Mouse (Mus musculus) kidney, postnatal 4 days (tissue): ENCODE data around the gene Ptpro.

Experiments
- DNase-seq, 2 experiments: peaks; one replicate each; pipeline ENCODE4 v3.0.0; 2021; ENCODE audit warnings: mixed read lengths in 2 of 2

Ptpro gene

GRCm38 (mm10) chr6:137252194-137252886 is at the start of gene Ptpro:
Gene Ptpro, plus strand, starts transcription at chr6:137252319.
- peak; percentile 50 to 67 for DNase-seq

GRCm38 (mm10) chr6:137202661-137203060 is 49.5 kb upstream of the Ptpro start:
- no peak for DNase-seq

DNA sequence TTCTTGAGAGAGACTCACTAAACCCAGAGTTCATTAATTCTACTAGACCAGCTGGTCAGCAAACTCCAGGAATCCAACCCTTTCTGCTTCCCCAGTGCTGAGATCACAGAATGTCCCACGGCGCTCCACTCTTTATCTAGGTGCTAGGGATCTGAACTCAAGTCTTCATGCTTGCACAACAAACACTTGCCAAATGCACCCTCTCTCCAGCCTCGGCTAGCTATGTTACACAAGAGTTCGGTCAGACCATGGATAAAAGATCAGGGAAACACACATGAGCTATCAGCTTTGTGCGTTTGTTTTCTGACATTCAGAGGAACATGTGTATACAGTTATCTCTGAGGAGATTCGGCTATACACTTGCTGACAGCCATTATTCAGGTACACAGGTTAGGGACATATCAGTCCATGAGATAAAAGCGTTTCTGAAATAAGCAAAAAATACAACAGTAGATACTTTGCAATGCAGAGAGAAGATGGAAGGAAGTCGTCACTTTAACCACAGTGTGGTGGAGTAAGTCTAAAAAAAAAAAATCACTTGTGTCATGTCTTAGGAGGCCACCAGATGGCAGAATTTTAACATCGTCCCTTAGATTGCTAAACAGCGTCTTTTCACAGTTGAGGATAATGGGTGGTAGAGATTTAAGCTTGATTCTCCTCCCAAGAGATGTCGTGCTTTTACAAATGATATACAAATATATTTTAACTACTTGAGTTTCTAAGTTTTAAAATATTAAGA is 46.3 kb upstream of the Ptpro start:
- no peak for DNase-seq

- DNase-seq: no peak
These were observed 45.0 kb upstream of the Ptpro start for GRCm38 (mm10) chr6:137207126-137207525.

DNA sequence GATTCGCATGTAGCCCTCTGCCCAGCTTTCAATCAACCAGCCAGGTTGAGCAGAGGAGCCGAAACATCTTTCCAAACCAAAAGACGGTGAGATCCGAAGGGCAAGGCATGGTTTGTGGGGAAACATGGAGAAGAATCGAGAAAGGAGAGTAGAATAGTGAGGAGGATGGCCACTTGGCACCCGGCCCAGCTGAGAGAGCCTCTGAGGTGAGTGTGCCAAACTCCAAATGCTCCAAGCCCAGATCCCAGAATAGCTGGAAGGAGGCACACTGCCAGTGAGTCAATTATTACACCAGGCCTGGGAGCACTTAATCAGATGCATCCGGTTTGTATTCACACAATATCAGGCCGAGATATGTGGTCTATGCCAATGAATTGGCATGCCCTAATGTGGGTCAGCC is 42.1 kb upstream of the Ptpro start:
- DNase-seq: peak; percentile 62 to 72

GRCm38 (mm10) chr6:137210991-137211390 is 41.1 kb upstream of the Ptpro start:
- no peak for DNase-seq

DNA sequence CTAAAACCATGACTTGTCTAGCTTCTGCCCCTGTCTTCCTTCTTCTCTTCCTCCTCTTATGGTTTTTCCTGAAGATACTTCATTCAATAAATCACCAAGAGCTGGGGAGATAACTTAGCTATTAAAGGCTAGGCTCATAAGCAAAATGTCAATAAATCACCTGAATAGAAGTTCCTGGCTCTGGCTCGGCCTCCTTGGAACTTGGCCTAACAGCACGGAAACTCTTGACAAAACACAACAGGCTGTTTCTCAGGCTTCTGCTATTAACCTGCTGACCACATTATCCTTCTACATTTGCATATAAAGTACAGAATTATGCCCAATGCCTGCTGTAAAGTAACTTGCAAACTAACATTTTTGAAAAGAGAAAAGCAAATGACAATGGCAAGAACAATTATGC is 40.7 kb upstream of the Ptpro start:
- DNase-seq: no peak

DNA sequence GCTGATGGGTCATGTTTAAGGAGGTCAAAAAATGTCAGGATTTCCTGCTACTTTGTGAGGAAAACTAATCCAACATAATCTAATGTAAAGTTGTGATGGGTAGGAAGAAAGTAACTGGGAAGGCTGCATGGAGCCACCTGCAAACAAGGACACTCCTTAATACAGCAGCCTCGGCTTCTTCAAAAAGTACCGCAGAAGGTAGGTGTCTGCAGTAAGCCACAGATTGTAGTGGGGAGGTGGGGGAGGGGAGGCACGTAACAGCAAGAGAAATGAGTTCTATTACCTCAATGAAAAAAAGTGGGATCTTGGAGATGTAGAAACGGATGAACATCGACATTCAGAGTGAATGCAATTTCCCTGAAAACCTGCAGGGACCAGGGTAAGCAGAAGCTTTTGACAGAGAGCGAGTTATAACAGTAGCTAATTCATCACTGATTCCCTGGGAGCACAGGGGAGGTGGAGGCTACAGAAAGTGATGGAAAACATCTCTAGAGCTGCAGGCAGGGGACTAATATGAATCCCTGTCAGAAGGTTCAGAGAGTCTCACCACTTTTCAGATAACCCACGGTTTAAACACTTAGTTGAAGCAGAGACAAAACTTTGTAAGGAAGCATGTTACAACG is 34.2 kb upstream of the Ptpro start:
- DNase-seq: no peak

GRCm38 (mm10) chr6:137252887-137253242 is 746 bp downstream of the Ptpro start:
- peak; percentile 19 to 35 for DNase-seq

GRCm38 (mm10) chr6:137253415-137253814 is 1.3 kb downstream of the Ptpro start:
- DNase-seq: peak; percentile 34 to 39

DNA sequence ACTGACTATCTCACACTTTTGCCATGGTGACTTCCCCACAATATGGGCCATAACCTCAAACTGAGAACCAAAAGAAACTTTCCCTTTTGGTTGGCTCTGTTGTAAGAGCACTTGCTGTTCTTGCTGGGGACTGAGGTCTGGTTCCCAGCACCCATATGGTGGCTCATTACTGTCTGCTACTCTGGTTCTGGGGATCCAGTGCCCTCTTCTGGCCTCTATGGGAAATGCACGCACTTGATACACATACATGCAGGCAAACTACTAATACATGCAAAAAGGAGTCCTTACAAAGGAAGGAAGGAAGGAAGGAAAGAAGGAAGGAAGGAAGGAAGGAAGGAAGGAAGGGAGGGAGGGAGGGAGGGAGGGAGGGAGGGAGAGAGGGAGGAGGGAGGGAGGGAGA is 8.9 kb downstream of the Ptpro start:
- no peak for DNase-seq

GRCm38 (mm10) chr6:137262087-137262486 is 10.0 kb downstream of the Ptpro start:
- no peak for DNase-seq

DNA sequence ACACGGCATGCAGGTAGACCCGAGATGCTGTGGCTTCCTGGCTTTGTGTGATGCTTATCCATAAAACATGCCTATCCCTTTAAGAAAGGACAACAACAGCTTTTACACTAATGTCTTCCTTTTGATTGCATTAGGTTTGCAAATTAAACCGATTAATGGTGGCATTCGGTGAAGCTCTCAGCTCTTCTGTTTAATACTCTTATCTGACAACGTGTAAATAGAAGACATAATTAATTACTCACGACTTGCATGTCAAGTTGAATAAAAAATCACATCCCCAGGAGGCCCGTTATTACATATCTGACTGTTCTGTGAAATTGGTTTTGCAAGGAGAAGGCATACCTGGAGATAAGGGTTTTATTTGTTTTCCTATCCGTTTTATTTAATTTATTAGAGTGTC is 15.9 kb downstream of the Ptpro start:
- DNase-seq: no peak

- no peak for DNase-seq
These were observed 16.5 kb downstream of the Ptpro start for GRCm38 (mm10) chr6:137268592-137268991.

GRCm38 (mm10) chr6:137272513-137272912 is 20.4 kb downstream of the Ptpro start:
- no peak for DNase-seq

- DNase-seq: peak; percentile 32 to 37
These were observed 25.5 kb downstream of the Ptpro start for GRCm38 (mm10) chr6:137277587-137277994.

DNA sequence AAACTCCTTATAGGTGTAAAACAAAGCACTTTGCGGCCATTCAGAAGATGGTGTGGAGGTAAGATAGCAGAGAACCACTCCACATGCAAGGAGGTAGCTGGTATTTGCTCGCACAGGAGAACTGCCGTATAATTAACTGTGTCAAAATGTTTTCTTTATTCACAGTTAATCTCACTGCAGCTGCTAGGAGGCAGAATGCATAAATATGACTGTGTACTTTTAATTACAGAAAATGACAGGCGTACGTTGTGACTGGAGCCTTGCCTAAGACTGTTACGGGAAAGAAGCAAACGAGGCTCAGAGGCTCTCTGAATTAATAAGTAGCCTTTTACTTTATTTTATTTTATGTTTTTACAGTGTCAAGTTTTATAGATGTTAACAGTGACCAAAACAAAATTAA is 27.5 kb downstream of the Ptpro start:
- DNase-seq: no peak

DNA sequence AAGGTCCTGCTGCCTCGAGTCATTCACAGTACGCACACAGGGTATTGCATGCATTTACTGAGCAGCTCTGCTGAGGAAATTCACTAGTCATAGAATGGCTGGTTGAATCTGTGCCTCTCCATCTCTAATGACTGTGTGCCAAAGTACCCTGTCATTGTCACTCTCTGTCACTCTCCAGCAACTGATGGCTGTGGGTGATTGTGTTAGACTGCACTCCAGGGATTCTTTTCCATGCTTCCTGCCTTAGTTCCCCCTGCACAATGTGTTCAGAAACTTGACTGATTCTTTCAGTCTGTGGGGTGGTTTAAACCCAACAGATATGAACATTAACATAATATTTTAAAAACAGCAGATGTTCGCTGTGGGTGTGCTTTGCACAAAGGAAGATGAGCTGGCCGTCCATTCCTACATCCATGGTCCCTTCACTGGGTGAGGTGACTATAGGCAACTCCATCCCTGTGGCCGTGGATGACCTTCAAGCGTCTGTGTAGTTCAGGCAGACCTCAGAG is 29.5 kb downstream of the Ptpro start:
- DNase-seq: no peak

- no peak for DNase-seq
These were observed 29.9 kb downstream of the Ptpro start for GRCm38 (mm10) chr6:137282050-137282449.

DNA sequence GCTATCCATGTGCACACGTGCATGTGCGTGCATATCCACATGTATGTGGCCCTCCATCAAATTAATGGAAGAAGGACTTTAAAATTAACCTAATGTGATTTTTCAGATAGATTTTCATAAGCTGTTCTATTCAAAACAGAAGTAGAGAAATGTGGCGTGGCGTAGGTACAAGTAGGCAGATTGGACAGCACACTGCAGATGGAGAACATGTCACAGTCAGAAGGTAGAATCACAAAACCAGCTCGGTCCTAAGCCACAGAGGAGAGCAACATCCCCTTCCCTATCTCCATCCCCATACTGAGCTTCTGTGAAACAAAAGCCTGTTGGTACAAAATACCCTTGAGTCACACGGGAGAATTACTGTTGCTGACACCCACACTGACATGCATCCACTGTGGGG is 34.3 kb downstream of the Ptpro start:
- DNase-seq: no peak

DNA sequence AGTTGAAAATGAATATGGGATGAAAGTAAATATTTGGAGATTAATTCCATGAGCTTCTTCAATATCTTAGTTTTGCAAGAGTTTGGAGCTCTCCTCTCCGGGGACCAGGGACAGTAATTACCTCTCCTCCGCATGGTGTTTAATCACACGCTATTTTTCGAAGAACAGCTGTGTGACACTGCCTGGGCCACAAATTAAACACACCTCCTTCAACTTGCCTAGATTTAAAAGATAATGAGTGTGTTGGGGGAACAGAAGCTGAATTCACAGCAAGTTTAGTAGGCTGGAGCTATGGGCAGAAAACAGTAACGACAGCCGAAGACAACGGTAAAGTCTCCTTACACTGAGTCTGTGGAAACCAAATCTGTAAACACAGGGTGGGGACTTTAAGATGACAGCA is 35.7 kb downstream of the Ptpro start:
- no peak for DNase-seq

DNA sequence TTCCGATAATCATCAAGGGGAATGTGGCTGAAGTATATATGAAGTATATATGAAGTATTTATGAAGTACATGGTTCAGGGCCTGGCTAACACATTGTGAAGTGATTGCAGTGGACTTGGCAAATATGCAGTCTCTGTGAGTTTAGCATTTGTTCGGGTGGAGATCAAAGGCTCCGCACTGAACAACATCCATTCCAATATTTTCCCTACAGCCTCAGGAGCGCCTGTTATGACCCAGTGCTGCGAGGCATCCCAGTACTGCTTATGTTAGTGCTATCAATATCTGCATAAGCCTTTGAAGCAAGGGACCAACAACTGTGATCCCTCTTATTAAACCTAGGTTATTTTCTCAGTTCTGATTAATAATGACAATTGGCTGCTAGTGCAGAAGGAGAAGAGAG is 36.1 kb downstream of the Ptpro start:
- no peak for DNase-seq

DNA sequence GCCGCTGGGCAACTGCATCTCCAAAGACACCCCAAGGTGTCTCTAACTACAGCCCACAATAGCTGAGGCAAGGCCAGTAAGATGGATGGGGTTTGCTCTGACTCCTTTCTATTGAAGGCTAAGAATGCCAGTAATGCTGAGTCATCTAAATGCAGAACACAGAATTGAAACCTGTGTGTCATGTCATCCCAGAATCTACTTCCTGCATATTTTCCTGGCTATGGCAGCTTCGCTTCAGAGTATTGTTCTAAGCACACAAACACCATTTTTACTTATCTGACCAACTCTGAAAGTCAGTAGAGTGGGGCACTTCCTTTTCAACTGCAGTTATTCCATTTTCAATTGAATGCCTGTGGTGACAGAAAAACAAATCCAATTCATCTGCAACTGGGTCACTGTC is 40.3 kb downstream of the Ptpro start:
- DNase-seq: no peak
